Mouse (Mus musculus) ES-Bruce4 (cell line): ENCODE measurements around the gene Itga1. TPM values are rescaled to one million over a fixed set of nuclear protein-coding genes. Genes with fewer than 3 reads are reported as not detected.

Experiments
- H3K27ac ChIP-seq: 2 replicates; pipeline ENCODE4 v1.5.1; 2012; ENCODE audit warnings: low read length, inconsistent platforms; ENCODE audit not compliant: insufficient read depth
- H3K27me3 ChIP-seq: 2 replicates; pipeline ENCODE4 v1.6.1; 2012; ENCODE audit warnings: mild to moderate bottlenecking, low read length, inconsistent platforms; ENCODE audit not compliant: control insufficient read depth, poor library complexity, insufficient read depth, severe bottlenecking
- H3K36me3 ChIP-seq: 2 replicates; pipeline ENCODE4 v1.6.1; 2012; ENCODE audit warnings: inconsistent platforms, mild to moderate bottlenecking, low read length, moderate library complexity; ENCODE audit not compliant: control insufficient read depth, poor library complexity, insufficient read depth, severe bottlenecking
- H3K4me1 ChIP-seq: one replicate; pipeline ENCODE4 v1.8.1; 2011; ENCODE audit warnings: low read length; ENCODE audit not compliant: control insufficient read depth, insufficient read depth
- H3K4me3 ChIP-seq: 2 replicates; pipeline ENCODE4 v1.5.1; 2011; ENCODE audit warnings: low read depth, mild to moderate bottlenecking, low read length
- H3K9ac ChIP-seq: 2 replicates; pipeline ENCODE4 v1.6.1; 2012; ENCODE audit warnings: low read depth, mild to moderate bottlenecking, inconsistent platforms; ENCODE audit not compliant: poor library complexity, severe bottlenecking
- H3K9me3 ChIP-seq: replicated peaks from 2 replicates; pipeline ENCODE4 v1.6.1; 2012; ENCODE audit warnings: mild to moderate bottlenecking, low read length, inconsistent platforms; ENCODE audit not compliant: control insufficient read depth, poor library complexity, insufficient read depth, severe bottlenecking
- CTCF ChIP-seq: IDR thresholded peaks from one replicate; pipeline ENCODE4 v1.8.1; 2011; ENCODE audit warnings: low read depth, low read length
- EP300 ChIP-seq: IDR thresholded peaks from 2 replicates; pipeline ENCODE4 v1.6.1; 2011; ENCODE audit warnings: low read depth, low read length; ENCODE audit not compliant: insufficient read depth
- POLR2A ChIP-seq: IDR thresholded peaks from one replicate; pipeline ENCODE4 v1.8.1; 2011; ENCODE audit warnings: low read length; ENCODE audit not compliant: insufficient read depth
- polyA plus RNA-seq: library from polyadenylated mRNA; stranded (reverse); fragments of >200 nt; gene quantifications from 2 replicates; pipeline ENCODE4 v1.2.4, GENCODE M21; 2011; ENCODE audit warnings: low read depth; ENCODE audit not compliant: missing spikeins, insufficient read depth, insufficient read length

Itga1 gene
- polyA plus RNA-seq, 1 experiment, result 5.2 TPM

GRCm38 (mm10) chr13:115017545-115017944 lies 84.2 kb downstream of the Itga1 start:
- H3K27ac ChIP-seq, result no peak overlapping the region
- TF ChIP-seq POLR2A, result no peak
- no peak for TF ChIP-seq CTCF
- no peak for TF ChIP-seq EP300
- no peaks in the 10 kb centered on the region for H3K27me3 ChIP-seq
- no peaks in the 10 kb centered on the region for H3K9me3 ChIP-seq
- no peak overlapping the region for H3K4me3 ChIP-seq
- H3K36me3 ChIP-seq, result no peaks in the 10 kb centered on the region
- no peaks in the 10 kb centered on the region for H3K4me1 ChIP-seq
- no peak overlapping the region for H3K9ac ChIP-seq

GRCm38 (mm10) chr13:115011547-115011946 lies 90.2 kb downstream of the Itga1 start:
- Histone ChIP-seq H3K27me3 (no peaks in the 10 kb centered on the region; the same call in 1 of the 2 replicates), H3K4me1 (no peaks in the 10 kb centered on the region), H3K4me3 (no peak overlapping the region), H3K9me3 (no peaks in the 10 kb centered on the region), H3K27ac (no peak overlapping the region), H3K36me3 (no peaks in the 10 kb centered on the region), H3K9ac (no peak overlapping the region)
- TF ChIP-seq POLR2A, result no peak
- no peak for TF ChIP-seq EP300
- TF ChIP-seq CTCF, result no peak

GRCm38 (mm10) chr13:115006213-115006835 lies 95.4 kb downstream of the Itga1 start:
- no peaks in the 10 kb centered on the region for H3K9me3 ChIP-seq
- H3K27ac ChIP-seq, result no peak overlapping the region
- H3K36me3 ChIP-seq, result no peaks in the 10 kb centered on the region
- H3K4me1 ChIP-seq, result no peaks in the 10 kb centered on the region
- H3K27me3 ChIP-seq, result no peaks in the 10 kb centered on the region; the same call in 1 of the 2 replicates
- no peak overlapping the region for H3K9ac ChIP-seq
- no peak overlapping the region for H3K4me3 ChIP-seq
- TF ChIP-seq EP300, result no peak

- TF ChIP-seq EP300 (no peak), POLR2A (no peak), CTCF (no peak)
- H3K9me3 ChIP-seq, result no peaks in the 10 kb centered on the region
- no peaks in the 10 kb centered on the region; the same call in 1 of the 2 replicates for H3K27me3 ChIP-seq
- no peak overlapping the region for H3K9ac ChIP-seq
- no peaks in the 10 kb centered on the region for H3K36me3 ChIP-seq
- no peak overlapping the region for H3K4me3 ChIP-seq
- H3K4me1 ChIP-seq, result no peaks in the 10 kb centered on the region
- no peak overlapping the region for H3K27ac ChIP-seq
Measured at GRCm38 (mm10) chr13:115005342-115005741, 96.4 kb downstream of the Itga1 start.

GRCm38 (mm10) chr13:115003444-115004053 lies 98.2 kb downstream of the Itga1 start:
- H3K27me3 ChIP-seq, result no peaks in the 10 kb centered on the region
- no peak for TF ChIP-seq POLR2A
- TF ChIP-seq EP300, result no peak
- no peak for TF ChIP-seq CTCF
- H3K27ac ChIP-seq, result no peak overlapping the region

GRCm38 (mm10) chr13:115002837-115003236 lies 98.9 kb downstream of the Itga1 start:
- Histone ChIP-seq H3K9me3 (no peaks in the 10 kb centered on the region), H3K36me3 (no peaks in the 10 kb centered on the region), H3K9ac (no peak overlapping the region), H3K27ac (no peak overlapping the region), H3K4me3 (no peak overlapping the region), H3K27me3 (no peaks in the 10 kb centered on the region), H3K4me1 (no peaks in the 10 kb centered on the region)
- TF ChIP-seq POLR2A (no peak), CTCF (no peak), EP300 (no peak)

More at GRCm38 (mm10) chr13:115003444-115004053, 98.2 kb downstream of the Itga1 start:
- Histone ChIP-seq H3K36me3 (no peaks in the 10 kb centered on the region), H3K9ac (no peak overlapping the region), H3K4me3 (no peak overlapping the region), H3K9me3 (no peaks in the 10 kb centered on the region), H3K4me1 (no peaks in the 10 kb centered on the region)
